Mouse (Mus musculus) ovary, postnatal 10 days (tissue): Measurements from ENCODE around the gene Mpped1.

Source experiments
- DNase-seq: peaks from one replicate; pipeline ENCODE4 v3.0.0; 2022; ENCODE audit warnings: low spot score

Mpped1 gene

GRCm38 (mm10) chr15:83884291-83884690 is 105.0 kb downstream of the Mpped1 start:
- no peak for DNase-seq

- DNase-seq: no peak
Observed at GRCm38 (mm10) chr15:83892871-83893270, 113.6 kb downstream of the Mpped1 start.

DNA sequence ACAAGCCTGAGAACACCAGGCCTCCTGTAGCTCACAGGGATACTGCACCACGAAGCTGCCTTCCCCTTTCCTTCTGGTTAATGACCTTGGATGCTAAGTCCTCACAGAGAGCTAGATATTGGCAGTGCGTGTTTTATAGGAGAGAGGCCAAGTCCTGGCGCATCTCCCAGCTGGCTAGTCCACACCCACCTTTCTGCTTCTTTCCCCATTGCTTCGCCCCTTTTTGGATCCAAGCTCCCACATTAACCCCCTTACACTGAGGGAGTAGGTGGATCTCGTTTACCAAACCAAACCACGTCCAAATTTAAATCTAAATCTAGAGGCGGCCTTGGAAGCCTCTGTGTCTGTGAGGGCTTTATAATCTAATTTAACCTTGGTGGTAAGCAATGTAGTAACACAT is 115.0 kb downstream of the Mpped1 start:
- no peak for DNase-seq

- no peak for DNase-seq
Observed at GRCm38 (mm10) chr15:83896011-83896410, 116.7 kb downstream of the Mpped1 start.

DNA sequence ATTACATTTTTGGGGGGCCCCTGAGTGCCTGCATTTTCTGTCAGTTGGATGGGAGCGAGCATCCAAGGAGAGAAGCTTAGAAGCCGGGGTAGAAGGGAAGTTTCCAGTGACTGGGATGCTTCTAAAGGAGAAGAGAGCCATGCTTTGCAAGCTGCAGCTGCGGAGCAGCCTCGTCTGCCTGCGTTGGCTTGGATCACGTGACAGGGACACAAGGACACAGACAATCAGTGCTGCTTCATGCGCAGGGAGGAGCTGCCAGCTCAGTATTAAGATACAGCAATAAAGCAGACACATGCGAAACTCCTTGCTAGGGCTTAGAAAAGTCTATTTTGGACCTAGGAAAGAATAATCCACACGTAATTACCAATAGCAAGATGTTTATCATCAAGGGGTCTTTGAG is 118.0 kb downstream of the Mpped1 start:
- DNase-seq: no peak

DNA sequence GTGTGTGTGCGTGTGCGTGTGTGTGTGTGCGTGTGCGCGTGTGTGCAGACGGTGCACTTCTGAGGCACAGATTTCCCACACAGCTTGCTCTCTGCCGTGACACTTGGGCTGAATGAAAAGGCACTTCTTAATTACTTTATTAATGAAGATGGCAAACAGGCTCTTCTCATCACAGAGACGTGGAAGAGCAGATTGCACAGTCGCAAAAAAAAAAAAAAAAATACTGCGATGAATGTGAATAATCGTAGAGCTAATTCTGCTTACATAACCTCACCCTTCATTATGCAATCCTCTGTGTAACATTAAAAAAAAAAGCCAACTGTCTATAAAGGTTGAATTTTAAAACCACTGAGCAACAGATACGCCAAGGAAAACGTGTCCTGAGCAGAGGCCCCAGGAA is 127.2 kb downstream of the Mpped1 start:
- no peak for DNase-seq
